Mouse (Mus musculus) lung, embryonic 15.5 days (tissue): ENCODE measurements around the gene Pdpk1. TPM values are rescaled to one million over a fixed set of nuclear protein-coding genes. Genes with fewer than 3 reads are reported as not detected.

Source experiments
- ATAC-seq: fragments of 200-750 bp; cut with Nextera tagmentation; 2 replicates; pipeline ENCODE4 v1.8.0; 2017; ENCODE audit warnings: moderate number of reproducible peaks, borderline replicate concordance; ENCODE audit not compliant: low FRiP score, low TSS enrichment; ENCODE audit errors: extremely low read depth
- H3K27ac ChIP-seq: fragments of 300-500 bp; sonication (generic); 2 replicates; pipeline ENCODE4 v1.5.1; 2015; ENCODE audit warnings: moderate library complexity, mild to moderate bottlenecking, inconsistent platforms
- H3K27me3 ChIP-seq: fragments of 300-500 bp; sonication (generic); 2 replicates; pipeline ENCODE4 v1.6.1; 2015; ENCODE audit warnings: inconsistent platforms
- H3K36me3 ChIP-seq: fragments of 300-500 bp; sonication (generic); 2 replicates; pipeline ENCODE4 v1.6.1; 2015; ENCODE audit warnings: inconsistent platforms
- H3K4me1 ChIP-seq: fragments of 300-500 bp; sonication (generic); 2 replicates; pipeline ENCODE4 v1.6.1; 2015; ENCODE audit warnings: inconsistent platforms
- H3K4me2 ChIP-seq: fragments of 300-500 bp; sonication (generic); 2 replicates; pipeline ENCODE4 v1.6.1; 2015; ENCODE audit warnings: inconsistent platforms, mild to moderate bottlenecking, moderate library complexity
- H3K4me3 ChIP-seq: fragments of 300-500 bp; sonication (generic); 2 replicates; pipeline ENCODE4 v1.5.1; 2015; ENCODE audit warnings: mild to moderate bottlenecking, inconsistent platforms
- H3K9ac ChIP-seq: fragments of 300-500 bp; sonication (generic); 2 replicates; pipeline ENCODE4 v1.6.1; 2015; ENCODE audit warnings: inconsistent platforms
- H3K9me3 ChIP-seq: fragments of 300-500 bp; sonication (generic); 2 replicates; pipeline ENCODE4 v1.6.1; 2016; ENCODE audit warnings: inconsistent platforms
- WGBS: fragments of 180-500 bp; shearing (Covaris S2); methylation state at CpG from one replicate; pipeline ENCODE4 v1.1.7; 2015; 5-methylcytosine and 5-hydroxymethylcytosine counted together
- polyA plus RNA-seq: library from polyadenylated mRNA; unstranded; fragments of >200 nt; fragmentation: Nextera tagmentation; extraction: Ambion mirVana; gene quantifications from 2 replicates; pipeline ENCODE4 v1.2.1, GENCODE M21; 2015

Pdpk1 gene
- polyA plus RNA-seq, 1 experiment from 2014 or later, result 34.5 TPM

DNA sequence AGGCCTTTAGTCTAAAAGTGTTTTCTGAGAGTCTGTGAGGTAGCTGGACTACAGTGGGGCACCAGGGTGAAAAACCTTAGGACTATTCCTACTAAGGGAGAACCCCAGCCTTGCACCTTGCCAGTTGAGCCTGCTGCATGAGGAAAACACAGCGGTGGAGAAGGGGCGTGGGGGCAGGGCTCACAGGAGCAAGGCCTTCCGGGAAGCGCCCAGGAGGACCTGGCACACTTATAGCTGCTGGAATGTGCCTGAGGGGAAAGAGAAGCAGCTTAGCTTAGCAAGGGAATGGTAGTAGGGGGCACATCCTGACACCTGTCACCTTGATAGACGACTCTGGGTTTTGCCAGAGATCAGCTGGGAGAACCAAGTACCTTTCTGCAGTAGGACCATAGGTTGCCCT, 10.7 kb upstream of the Pdpk1 start:
- no peaks in the 10 kb centered on the region for H3K9me3 ChIP-seq
- no peak overlapping the region for H3K4me2 ChIP-seq
- no peak overlapping the region for H3K9ac ChIP-seq
- no peak for ATAC-seq
- H3K27me3 ChIP-seq, result no peaks in the 10 kb centered on the region
- peaks cover 9% of the 10 kb centered on the region for H3K4me1 ChIP-seq
- no peak overlapping the region for H3K4me3 ChIP-seq
- WGBS, result 81% methylated on average over 5 of the region's 5 CpGs
- H3K36me3 ChIP-seq, result peaks cover 8% of the 10 kb centered on the region
- no peak overlapping the region for H3K27ac ChIP-seq

DNA sequence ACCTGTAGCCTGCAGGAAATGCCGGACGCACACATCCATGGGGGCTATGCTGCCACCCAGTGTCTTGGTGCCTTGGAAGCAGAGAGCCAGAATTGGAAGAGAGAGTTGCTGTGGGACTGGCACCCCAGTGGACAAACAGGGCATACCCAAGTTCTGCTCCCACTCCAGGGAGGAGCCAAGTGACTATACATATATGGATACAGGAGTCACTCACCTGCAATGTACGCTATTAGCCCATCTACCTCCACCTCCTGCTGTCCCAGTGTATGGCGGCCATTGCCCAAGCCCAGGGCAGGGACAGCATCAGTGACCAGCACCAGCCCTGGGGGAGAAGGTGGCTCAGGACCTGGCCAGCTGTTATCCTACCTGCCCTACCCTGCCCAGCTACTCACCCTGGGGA, 6.8 kb upstream of the Pdpk1 start:
- WGBS, result 91% methylated on average over 4 of the region's 4 CpGs
- H3K36me3 ChIP-seq, result no peaks in the 10 kb centered on the region
- no peak overlapping the region for H3K9ac ChIP-seq
- H3K4me2 ChIP-seq, result no peak overlapping the region
- H3K4me3 ChIP-seq, result no peak overlapping the region
- H3K9me3 ChIP-seq, result no peaks in the 10 kb centered on the region
- H3K27ac ChIP-seq, result no peak overlapping the region
- H3K4me1 ChIP-seq, result peaks cover 2% of the 10 kb centered on the region
- ATAC-seq, result 0 out of 2 replicates have a peak, but pooled peaks have one; percentile 4
- no peaks in the 10 kb centered on the region for H3K27me3 ChIP-seq

DNA sequence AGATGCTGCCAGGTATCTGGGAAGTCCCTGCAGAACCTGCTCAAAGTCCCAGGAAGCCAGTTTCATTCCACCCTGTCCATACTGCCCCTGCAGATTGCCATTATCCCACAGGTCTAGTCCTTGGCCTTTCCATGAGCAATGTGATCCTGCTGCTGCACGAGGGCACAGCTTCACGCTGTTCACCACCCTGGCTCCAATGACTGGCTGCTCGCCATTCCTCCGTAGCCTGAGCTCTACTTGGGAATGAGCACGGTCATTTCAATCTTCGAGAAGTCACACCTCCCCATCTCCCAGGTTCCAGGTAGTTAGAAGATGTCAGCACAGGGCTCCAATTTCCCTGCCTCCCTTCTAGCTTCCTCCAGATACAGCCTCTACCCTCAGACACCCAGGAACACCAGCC, 6.4 kb upstream of the Pdpk1 start:
- H3K9me3 ChIP-seq, result no peaks in the 10 kb centered on the region
- H3K4me1 ChIP-seq, result peaks cover 4% of the 10 kb centered on the region
- H3K9ac ChIP-seq, result no peak overlapping the region
- H3K4me3 ChIP-seq, result no peak overlapping the region
- 91% methylated on average over 6 of the region's 6 CpGs for WGBS
- ATAC-seq, result no peak
- H3K4me2 ChIP-seq, result no peak overlapping the region
- H3K36me3 ChIP-seq, result no peaks in the 10 kb centered on the region
- H3K27ac ChIP-seq, result no peak overlapping the region
- H3K27me3 ChIP-seq, result no peaks in the 10 kb centered on the region

DNA sequence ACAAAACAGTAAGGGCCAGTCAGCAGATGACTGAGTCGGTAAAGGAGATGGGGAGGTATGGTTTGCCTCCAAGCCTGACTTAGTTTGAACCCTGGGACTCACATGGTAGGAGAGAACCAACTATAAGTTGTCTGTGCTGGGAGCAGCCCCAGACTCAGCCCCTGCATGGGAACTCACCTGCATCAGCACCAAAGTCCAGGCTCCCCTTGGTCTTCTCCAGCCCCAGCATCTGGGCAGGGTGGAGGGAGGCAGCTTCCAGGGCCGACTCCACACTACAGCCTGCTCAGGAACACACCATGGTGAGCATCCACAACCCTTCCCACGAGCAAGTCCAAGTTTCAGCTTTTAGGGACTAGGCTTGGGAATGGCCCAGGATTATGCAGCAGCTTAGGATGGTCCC, 5.7 kb upstream of the Pdpk1 start:
- Histone ChIP-seq H3K36me3 (no peaks in the 10 kb centered on the region), H3K4me1 (peaks cover 12% of the 10 kb centered on the region), H3K27ac (no peak overlapping the region), H3K4me3 (no peak overlapping the region), H3K9me3 (no peaks in the 10 kb centered on the region), H3K27me3 (no peaks in the 10 kb centered on the region), H3K9ac (no peak overlapping the region), H3K4me2 (no peak overlapping the region)
- 78% methylated on average over 3 of the region's 3 CpGs for WGBS
- ATAC-seq, result no peak

DNA sequence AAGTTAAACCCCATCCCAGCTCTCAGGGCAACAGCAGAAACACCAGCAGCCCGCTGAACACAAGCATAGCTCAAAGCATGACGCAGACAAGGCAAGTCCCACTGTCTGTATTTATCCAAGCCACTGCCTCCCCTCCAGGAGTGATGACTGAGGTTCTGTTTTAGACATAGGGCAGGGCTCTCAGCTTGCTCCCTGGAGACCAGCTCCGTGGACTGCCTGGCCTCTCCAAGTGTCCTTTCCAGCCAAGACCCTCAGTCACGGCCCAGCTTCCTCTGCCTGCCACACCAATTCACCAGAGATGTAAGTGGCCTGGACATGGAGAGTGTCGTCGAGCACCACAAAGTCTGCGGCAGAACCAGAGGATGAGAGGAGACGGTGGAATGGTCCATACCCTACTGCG, 5.0 kb upstream of the Pdpk1 start:
- Histone ChIP-seq H3K9me3 (no peaks in the 10 kb centered on the region), H3K27me3 (no peaks in the 10 kb centered on the region), H3K9ac (no peak overlapping the region), H3K27ac (no peak overlapping the region), H3K4me1 (peaks cover 15% of the 10 kb centered on the region), H3K36me3 (no peaks in the 10 kb centered on the region), H3K4me3 (no peak overlapping the region), H3K4me2 (no peak overlapping the region)
- WGBS, result 95% methylated on average over 9 of the region's 9 CpGs
- ATAC-seq, result no peak

DNA sequence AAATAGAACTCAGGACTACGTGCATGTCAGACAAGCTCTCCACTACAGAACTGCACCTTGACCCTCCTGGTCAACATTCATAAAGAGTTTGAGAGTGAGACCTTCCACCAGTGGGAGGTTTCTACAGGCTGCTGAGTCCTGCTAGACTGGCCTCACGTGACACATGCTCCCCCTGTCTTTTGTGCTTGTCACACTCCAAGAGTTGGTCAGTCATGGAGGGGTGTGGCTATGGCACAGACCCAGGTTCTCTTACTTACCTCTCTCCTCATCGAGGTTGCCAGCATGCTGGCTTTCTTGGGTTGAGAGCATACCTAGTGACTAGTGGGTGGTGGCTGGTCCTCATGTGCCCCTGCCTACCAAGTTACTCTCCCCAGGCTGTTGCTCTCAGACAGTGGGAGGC, 3.7 kb upstream of the Pdpk1 start:
- 62% methylated on average over 3 of the region's 3 CpGs for WGBS
- no peak overlapping the region for H3K9ac ChIP-seq
- H3K4me3 ChIP-seq, result no peak overlapping the region
- no peaks in the 10 kb centered on the region for H3K9me3 ChIP-seq
- H3K4me1 ChIP-seq, result peaks cover 15% of the 10 kb centered on the region
- no peak overlapping the region for H3K4me2 ChIP-seq
- H3K27me3 ChIP-seq, result no peaks in the 10 kb centered on the region
- H3K36me3 ChIP-seq, result no peaks in the 10 kb centered on the region
- H3K27ac ChIP-seq, result no peak overlapping the region
- no peak for ATAC-seq

DNA sequence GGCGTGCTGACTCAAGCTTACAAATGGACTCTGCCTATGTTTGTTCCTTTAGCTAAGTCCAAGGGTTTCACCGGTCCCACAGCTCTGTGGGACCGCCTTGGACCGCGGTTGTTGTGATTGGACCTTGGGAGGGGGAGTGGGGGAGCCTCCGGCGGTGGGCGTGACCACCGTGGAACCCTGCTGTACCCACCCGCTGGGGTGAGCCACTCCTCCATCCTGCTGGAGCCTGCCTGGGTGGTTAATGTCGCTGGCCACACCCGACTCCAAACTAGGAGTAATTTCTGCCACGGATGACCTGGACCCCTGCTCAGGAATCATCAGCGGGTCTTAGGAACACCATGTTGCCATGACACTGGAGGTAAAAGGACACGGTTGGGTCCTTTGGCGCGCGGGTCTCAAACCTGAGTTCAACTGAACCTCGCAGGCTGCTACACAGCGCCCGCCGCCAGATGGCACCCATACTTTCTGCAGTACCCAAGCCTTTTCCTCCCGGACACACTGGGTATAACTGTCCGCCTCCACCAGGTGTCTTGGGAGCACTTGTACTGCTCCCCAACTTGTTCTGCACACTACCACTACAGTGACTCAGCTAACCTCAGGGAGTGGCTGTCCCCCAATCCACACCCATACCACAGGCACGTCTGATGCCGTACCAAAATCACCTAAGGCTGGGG, 1.3 kb upstream of the Pdpk1 start:
- Histone ChIP-seq H3K4me1 (peaks cover 15% of the 10 kb centered on the region), H3K9me3 (no peaks in the 10 kb centered on the region), H3K4me3 (peak overlapping the region; percentile 45), H3K36me3 (no peaks in the 10 kb centered on the region), H3K27ac (no peak overlapping the region), H3K9ac (peak overlapping the region; percentile 49), H3K4me2 (peak overlapping the region; percentile 90), H3K27me3 (no peaks in the 10 kb centered on the region)
- under 1% methylated on average over 26 of the region's 26 CpGs for WGBS
- peak; percentile 87 for ATAC-seq

DNA sequence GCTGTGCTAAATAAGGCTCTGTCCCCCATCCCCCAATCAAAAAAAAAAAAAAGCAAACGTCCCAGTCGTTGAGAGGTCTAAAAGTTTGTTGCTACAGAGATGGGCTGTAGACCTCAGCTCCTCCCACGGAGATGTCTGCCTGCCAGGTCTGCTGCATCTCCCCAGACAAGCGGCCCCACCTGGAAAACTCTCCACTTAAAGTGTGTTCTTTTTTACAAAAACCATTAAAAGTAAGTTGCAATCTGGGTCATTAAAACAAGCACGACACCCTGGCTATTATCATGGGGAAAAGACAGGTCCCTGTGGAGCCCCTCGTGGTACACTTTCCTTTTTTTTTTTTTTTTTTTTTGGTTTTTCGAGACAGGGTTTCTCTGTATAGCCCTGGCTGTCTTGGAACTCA, 658 bp upstream of the Pdpk1 start:
- peak overlapping the region; percentile 90 for H3K4me2 ChIP-seq
- H3K9ac ChIP-seq, result peak overlapping the region; percentile 49; the same call in 1 of the 2 replicates
- no peaks in the 10 kb centered on the region for H3K9me3 ChIP-seq
- 20% methylated on average over 7 of the region's 7 CpGs for WGBS
- ATAC-seq, result no peak
- peaks cover 15% of the 10 kb centered on the region for H3K4me1 ChIP-seq
- no peaks in the 10 kb centered on the region for H3K36me3 ChIP-seq
- no peaks in the 10 kb centered on the region for H3K27me3 ChIP-seq
- H3K4me3 ChIP-seq, result peak overlapping the region; percentile 45
- H3K27ac ChIP-seq, result no peak overlapping the region

DNA sequence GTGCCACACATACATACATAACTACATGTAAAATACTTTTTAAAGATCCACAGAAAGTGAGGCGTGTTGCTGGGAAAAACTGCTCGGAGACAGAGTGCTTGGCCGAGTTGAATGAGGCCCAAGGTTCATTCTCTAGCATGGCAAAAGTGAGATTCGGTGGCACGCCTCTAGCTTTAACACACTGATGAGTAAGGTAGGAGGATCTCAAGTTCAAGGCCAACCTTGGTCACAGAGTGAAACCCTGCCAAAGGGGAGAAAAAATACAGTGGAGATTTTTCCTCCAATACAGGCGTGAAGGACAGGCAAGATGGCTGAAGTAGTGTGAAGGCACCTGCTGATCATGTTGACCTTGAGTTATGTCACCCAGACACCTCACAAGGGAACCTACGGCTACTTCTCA, 1.3 kb downstream of the Pdpk1 start:
- Histone ChIP-seq H3K36me3 (no peaks in the 10 kb centered on the region), H3K4me2 (no peak overlapping the region), H3K9me3 (no peaks in the 10 kb centered on the region), H3K9ac (no peak overlapping the region), H3K27me3 (no peaks in the 10 kb centered on the region), H3K4me3 (no peak overlapping the region), H3K27ac (no peak overlapping the region), H3K4me1 (peaks cover 15% of the 10 kb centered on the region)
- ATAC-seq, result no peak
- 83% methylated on average over 7 of the region's 7 CpGs for WGBS

DNA sequence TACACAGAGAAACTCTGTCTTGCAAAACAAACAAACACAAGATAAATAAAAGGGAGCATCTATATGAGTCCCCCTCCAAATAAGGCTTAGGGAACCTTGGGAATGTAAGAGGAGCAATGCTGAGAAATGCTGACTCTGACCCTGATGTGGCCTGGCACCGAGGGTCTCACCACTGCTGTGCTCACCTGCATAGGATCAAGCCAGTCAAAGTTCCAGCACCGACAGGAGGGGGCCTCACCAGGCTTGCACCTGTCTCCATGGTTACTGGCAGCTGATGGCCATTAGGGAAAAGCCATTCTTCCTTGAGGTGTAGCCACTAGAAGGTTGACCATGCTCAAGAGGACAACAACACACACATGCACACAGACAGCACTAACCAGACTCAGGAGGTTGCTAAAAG, 7.8 kb downstream of the Pdpk1 start:
- Histone ChIP-seq H3K4me2 (no peak overlapping the region), H3K4me3 (no peak overlapping the region), H3K27ac (no peak overlapping the region), H3K9me3 (no peaks in the 10 kb centered on the region), H3K9ac (no peak overlapping the region), H3K4me1 (peaks cover 24% of the 10 kb centered on the region), H3K36me3 (no peaks in the 10 kb centered on the region), H3K27me3 (no peaks in the 10 kb centered on the region)
- ATAC-seq, result no peak
- WGBS, result 34% methylated on average over 2 of the region's 2 CpGs

DNA sequence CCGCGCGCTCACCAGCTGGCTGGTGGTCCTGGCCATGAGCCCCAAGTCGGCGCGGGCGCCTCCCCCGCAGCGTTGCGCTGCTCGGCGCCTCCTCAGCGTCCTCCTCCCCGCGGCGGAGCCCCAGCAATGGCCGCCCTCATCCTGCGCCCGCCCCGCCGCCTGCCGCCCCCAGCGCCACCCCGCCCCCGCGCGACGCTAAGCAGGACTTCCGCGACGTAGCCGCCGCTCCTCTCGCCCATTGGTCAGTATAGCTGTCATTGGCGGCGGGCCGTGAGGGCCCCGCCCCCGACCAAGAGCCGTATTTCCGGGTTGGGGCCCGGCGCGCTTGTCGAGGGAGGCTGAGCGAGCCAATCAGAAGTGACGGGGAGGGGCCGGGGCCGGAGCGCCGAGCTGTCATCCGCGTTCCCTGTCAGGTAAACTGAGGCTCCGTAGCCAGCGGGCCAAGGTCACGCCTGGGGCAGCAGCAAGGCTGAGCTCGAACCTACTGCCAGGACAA, 9.3 kb downstream of the Pdpk1 start:
- under 1% methylated on average over 56 of the region's 57 CpGs for WGBS
- no peaks in the 10 kb centered on the region for H3K9me3 ChIP-seq
- H3K27me3 ChIP-seq, result no peaks in the 10 kb centered on the region
- peak overlapping the region; percentile 83 for H3K9ac ChIP-seq
- H3K4me3 ChIP-seq, result peak overlapping the region; percentile 77
- no peaks in the 10 kb centered on the region for H3K36me3 ChIP-seq
- peak; percentile 98 for ATAC-seq
- H3K4me2 ChIP-seq, result peak overlapping the region; percentile 84
- peak overlapping the region; percentile 74 for H3K27ac ChIP-seq
- H3K4me1 ChIP-seq, result peaks cover 30% of the 10 kb centered on the region

DNA sequence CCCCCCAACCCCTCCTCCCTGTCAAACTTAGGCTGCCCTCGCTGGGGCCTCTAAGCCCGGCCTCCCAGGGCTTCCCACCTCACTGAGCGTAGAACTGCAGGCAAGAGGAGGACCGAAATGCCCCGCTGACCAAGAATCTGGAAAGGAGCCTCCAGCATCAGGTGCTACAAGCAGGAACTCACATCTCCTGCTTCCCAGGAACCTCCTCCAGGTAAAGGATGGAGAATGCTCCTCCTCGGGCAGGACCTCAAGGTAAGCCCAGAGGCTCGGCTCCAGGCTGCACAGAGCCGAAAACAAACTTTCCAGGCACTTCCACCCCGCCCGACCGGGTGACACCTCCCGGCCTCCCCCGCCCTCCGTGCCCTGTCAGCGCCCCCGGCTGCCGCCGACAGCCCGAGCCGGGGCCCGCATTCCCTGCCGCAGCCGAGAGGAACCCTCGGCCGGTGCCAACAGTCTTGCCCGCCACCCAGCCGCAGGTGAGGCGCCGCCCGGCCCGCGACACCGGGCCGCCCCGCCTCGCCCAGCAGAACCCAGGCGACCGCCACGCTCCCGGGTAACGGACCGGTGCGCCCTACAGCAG, 9.8 kb downstream of the Pdpk1 start:
- ATAC-seq, result peak; percentile 46
- Histone ChIP-seq H3K4me3 (peak overlapping the region; percentile 77), H3K27me3 (no peaks in the 10 kb centered on the region), H3K27ac (peak overlapping the region; percentile 74), H3K4me1 (peaks cover 30% of the 10 kb centered on the region), H3K36me3 (no peaks in the 10 kb centered on the region), H3K9ac (peak overlapping the region; percentile 83), H3K4me2 (peak overlapping the region; percentile 81), H3K9me3 (no peaks in the 10 kb centered on the region)
- WGBS, result under 1% methylated on average over 41 of the region's 43 CpGs
